Mouse (Mus musculus) olfactory bulb, adult 2 months (tissue): ENCODE results near the gene Abcc4. TPM values are rescaled to one million over a fixed set of nuclear protein-coding genes. Genes with fewer than 3 reads are reported as not detected.

Experiments used
- H3K27ac ChIP-seq: fragments of 200-500 bp; 2 replicates; pipeline ENCODE4 v1.5.1; 2012; ENCODE audit warnings: low read depth, low read length; ENCODE audit not compliant: insufficient read depth
- H3K4me1 ChIP-seq: fragments of 200-500 bp; 2 replicates; pipeline ENCODE4 v1.6.1; 2012; ENCODE audit warnings: low read length; ENCODE audit not compliant: control insufficient read depth, insufficient read depth
- H3K4me3 ChIP-seq: fragments of 200-500 bp; 2 replicates; pipeline ENCODE4 v1.5.1; 2012; ENCODE audit warnings: mild to moderate bottlenecking, low read depth, low read length, moderate library complexity; ENCODE audit not compliant: insufficient read depth
- CTCF ChIP-seq: fragments of 200-500 bp; IDR thresholded peaks from 2 replicates; pipeline ENCODE4 v1.5.1; 2012; ENCODE audit warnings: low read depth, mild to moderate bottlenecking, low read length, moderate library complexity; ENCODE audit not compliant: insufficient read depth
- POLR2A ChIP-seq: fragments of 200-500 bp; IDR thresholded peaks from 2 replicates; pipeline ENCODE4 v1.6.1; 2012; ENCODE audit warnings: mild to moderate bottlenecking, low read depth, low read length, moderate library complexity; ENCODE audit not compliant: insufficient read depth
- WGBS: fragments of 180-500 bp; shearing (Covaris S2); methylation state at CpG from one replicate; pipeline ENCODE4 v1.1.7; 2018; 5-methylcytosine and 5-hydroxymethylcytosine counted together
- polyA plus RNA-seq: library from polyadenylated mRNA; stranded (reverse); fragments of >200 nt; gene quantifications from 2 replicates; pipeline ENCODE4 v1.2.4, GENCODE M21; 2012; ENCODE audit warnings: low replicate concordance; ENCODE audit not compliant: missing spikeins, insufficient read depth, insufficient read length

Abcc4 gene
- polyA plus RNA-seq, 1 experiment = not detected

DNA sequence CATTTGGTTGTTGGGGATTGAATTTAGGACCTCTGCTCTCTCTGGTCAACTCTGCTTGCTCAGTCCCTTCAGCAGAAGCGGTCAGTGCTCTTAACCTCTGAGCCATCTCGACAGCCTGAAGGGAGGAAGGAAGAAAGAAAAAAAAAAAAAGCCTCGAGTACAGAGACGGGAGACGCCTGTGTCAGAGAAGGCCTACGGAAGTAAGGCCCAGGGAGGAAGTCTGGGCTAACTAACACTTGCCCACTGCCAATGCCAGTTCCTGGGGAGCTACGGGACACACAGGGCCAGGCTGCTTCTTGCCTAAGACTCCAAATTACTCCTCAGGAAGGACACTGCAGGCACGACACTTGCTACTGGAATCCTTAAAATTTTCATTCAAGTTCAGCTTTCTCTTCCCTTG lies 15.1 kb downstream of the Abcc4 start:
- TF ChIP-seq POLR2A = no peak
- TF ChIP-seq CTCF = no peak
- no peak overlapping the region for H3K27ac ChIP-seq
- 73% methylated on average over 8 of the region's 8 CpGs for WGBS

DNA sequence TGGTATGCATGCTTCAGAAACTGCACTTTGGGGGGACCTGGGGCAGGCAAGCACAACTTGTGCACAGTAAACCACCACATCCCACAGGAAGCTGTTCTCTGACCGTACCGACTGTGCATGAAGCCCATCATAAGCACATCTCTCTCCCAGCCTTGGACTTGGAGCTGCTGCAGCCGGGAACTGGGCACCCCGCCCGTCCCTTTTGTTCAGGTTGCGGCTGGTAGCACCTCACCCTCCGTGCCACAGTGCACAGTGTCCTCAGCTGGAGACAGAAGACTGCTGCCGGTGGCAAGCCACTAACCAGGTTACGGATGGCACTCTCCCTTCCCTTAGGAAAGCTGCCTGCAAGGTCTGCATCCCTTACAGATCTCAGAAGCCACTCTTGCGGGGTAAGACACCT lies 15.7 kb downstream of the Abcc4 start:
- WGBS = 71% methylated on average over 10 of the region's 10 CpGs
- TF ChIP-seq CTCF = no peak
- TF ChIP-seq POLR2A = no peak
- Histone ChIP-seq H3K27ac (no peak overlapping the region), H3K4me3 (no peak overlapping the region), H3K4me1 (0 out of 2 replicates have a peak, but pooled peaks cover 3% of the 10 kb centered on the region)

More for the DNA sequence above, 15.1 kb downstream of the Abcc4 start:
- Histone ChIP-seq H3K4me3 (no peak overlapping the region), H3K4me1 (0 out of 2 replicates have a peak, but pooled peaks cover 3% of the 10 kb centered on the region)

DNA sequence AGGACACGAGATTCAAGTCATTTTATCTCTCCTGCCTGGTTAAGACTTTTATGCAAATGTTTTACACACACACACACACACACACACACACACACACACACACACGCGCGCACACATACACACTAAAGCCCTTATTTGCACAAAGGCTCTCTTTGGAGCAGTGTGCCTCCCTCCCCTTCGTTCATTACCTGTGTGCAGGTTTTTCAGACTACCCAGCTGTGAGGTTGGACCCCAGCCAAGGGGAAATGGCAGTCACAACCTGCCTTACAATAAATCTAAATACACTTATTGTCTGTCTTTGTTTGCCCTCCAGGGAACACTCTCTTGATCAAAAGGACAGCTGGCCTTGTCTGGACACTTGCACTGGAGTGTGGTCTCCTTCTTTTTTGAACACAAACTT lies 17.4 kb downstream of the Abcc4 start:
- TF ChIP-seq CTCF = no peak
- no peak for TF ChIP-seq POLR2A
- WGBS = 79% methylated on average over 5 of the region's 5 CpGs
- Histone ChIP-seq H3K4me3 (no peak overlapping the region), H3K4me1 (0 out of 2 replicates have a peak, but pooled peaks cover 3% of the 10 kb centered on the region), H3K27ac (no peak overlapping the region)

DNA sequence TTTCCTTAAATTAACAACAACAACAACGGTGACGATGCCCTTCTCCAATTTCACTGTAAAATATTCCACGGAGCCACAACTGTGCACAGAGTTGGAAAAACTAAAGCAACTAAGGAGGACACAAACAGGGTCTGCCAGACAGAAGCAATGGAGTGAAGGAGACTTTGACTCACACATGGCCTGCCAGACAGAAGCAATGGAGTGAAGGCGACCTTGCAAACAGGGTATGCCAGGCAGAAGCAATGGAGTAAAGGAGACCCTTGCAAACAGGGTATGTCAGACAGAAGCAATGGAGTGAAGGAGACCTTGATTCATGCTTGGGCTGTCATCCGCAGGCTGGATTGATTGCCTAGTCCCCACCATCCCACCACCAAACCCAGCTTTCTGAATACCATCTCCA lies 19.2 kb downstream of the Abcc4 start:
- TF ChIP-seq POLR2A = no peak
- TF ChIP-seq CTCF = no peak
- WGBS = 62% methylated on average over 5 of the region's 5 CpGs
- no peak overlapping the region for H3K27ac ChIP-seq
- H3K4me3 ChIP-seq = no peak overlapping the region
- 0 out of 2 replicates have a peak, but pooled peaks cover 3% of the 10 kb centered on the region for H3K4me1 ChIP-seq

DNA sequence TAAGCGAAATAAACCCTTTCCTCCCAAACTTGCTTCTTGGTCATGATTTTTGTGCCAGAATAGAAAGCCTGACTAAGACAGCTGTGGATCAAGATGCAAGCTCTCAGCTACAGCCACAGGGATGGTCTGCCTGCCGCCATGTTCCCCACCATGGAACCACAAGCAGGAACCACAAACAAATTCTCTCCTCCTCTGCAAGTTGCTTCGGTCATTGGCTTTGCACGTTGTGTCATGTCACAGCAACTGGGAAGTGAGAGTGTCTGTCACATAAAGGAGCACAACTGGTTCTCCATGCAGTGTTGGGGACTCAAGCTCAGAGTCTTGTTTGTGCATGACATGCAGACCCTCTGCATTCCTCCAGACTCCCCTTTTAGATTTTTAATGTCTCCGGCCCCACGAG lies 20.4 kb downstream of the Abcc4 start:
- no peak overlapping the region for H3K27ac ChIP-seq
- H3K4me3 ChIP-seq = no peak overlapping the region
- 93% methylated on average over 6 of the region's 6 CpGs for WGBS
- H3K4me1 ChIP-seq = 0 out of 2 replicates have a peak, but pooled peaks cover 3% of the 10 kb centered on the region
- TF ChIP-seq CTCF = no peak

DNA sequence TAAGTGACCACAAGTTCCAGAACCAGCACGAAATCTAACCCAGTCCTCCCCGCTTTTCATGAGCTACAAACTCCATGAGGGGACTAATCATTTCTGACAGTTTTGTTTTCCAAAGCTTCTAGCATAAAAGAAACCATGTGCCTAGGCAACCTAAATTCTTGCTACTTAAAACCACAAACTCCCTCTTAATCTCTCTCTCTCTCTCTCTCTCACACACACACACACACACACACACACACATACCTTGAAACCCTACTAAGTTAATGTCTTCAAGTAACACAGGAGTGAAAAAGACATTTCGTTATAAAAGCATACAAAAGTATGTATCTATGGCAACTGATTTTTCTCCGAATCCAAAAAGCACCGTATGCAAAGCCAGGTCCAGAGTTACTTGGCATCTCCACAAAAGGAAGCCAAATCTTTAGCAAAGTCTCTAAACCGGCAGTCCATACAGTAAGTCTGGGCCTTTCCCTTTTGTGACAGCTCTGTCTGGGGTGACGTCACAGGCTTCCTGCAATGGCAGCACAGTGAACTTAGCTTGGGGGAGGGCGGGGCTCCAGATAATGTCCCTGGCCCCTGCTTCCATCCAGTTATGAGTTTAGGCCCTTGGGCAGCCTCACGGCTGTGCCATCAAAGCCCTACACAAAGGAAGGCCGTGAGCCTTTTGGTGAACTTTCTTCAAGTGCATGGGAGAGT lies 23.5 kb downstream of the Abcc4 start:
- no peak overlapping the region for H3K27ac ChIP-seq
- no peaks in the 10 kb centered on the region for H3K4me1 ChIP-seq
- H3K4me3 ChIP-seq = no peak overlapping the region
- TF ChIP-seq CTCF = no peak
- no peak for TF ChIP-seq POLR2A
- 69% methylated on average over 10 of the region's 10 CpGs for WGBS

DNA sequence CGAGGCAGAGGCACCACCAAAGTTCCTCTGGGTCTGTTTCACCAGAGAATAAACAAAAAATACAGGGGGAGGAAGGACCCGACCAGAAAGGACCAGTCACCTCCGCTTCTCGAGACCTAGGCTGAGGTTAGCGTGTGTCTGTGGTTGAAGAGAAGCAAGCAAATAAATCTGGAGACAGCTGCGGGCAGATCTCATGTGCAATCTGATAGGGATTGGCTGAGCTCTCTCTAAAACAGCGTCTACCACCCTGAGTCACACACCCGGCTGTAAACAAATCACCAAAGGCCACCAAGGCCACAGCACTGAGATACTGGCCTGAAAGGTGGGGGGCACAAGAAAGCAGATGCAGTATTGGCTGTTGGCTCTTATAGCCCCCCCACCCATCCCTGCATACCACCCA lies 24.9 kb downstream of the Abcc4 start:
- Histone ChIP-seq H3K27ac (no peak overlapping the region), H3K4me3 (no peak overlapping the region), H3K4me1 (no peaks in the 10 kb centered on the region)
- no peak for TF ChIP-seq CTCF
- TF ChIP-seq POLR2A = no peak
- 87% methylated on average over 8 of the region's 8 CpGs for WGBS

DNA sequence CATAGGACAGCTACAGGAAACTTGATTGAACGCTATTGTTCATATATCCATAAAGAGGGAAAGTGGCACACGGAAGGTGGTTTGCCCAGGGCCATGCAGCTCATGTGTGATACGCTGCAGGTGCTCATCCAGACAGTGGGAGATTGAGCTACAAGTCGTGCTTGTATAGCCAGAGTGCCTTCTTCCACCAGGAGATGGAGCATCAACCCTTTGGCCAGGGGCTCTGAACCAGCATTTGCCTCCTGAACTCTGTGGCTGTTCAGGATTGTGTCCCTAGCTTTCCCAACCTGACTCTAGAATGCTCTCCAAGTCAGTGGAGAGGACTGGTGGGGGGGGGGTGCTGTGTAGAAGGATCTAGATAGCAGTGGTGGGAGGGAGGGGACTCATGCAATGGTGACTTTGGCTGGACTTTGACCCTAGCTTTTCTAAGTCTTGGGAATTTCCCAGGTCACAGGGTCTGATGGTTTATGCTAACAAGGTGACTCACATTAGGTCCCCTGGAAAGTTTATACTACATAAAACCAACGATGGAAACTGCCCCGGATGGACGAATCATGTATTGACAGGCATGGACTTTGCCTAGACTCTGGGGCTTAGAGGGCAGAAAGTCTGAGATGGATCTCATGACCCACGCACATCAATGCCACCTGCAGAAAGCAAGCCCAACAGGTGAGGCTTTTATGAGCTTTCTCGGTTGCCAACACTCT lies 27.6 kb downstream of the Abcc4 start:
- 94% methylated on average over 9 of the region's 9 CpGs for WGBS
- TF ChIP-seq POLR2A (no peak), CTCF (no peak)
- Histone ChIP-seq H3K4me1 (no peaks in the 10 kb centered on the region), H3K4me3 (no peak overlapping the region), H3K27ac (no peak overlapping the region)

DNA sequence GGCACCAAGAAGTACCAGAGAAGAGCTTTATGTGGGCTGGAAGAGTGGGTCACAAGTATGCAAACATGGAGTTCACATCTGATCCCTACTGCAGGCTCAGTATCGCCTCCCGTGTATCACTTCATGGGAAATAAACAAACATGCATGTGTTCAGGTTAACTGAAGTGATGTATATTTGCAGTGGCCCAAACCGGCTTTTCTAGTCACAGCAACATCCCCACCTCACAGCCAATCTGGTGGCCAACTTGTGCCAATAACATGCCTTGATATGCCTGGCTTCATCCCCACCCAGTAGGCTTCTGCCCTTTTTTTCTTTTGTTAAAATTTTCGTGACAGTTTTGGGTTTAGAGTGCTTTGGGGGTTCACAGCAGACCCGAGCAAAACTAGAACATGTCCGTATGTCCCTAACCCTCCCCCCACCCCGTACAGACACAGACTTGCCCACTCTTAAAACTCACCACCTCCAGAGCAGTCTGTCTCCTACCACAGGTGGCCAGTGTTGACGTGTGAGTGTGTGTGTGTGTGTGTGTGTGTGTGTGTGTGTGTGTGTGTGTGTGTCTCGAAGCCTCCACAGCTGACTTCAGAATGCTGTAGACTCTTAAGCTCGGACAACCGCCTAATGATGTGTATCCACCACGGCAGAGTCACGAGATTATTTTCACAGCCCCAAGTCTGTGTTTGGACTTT lies 29.6 kb downstream of the Abcc4 start:
- TF ChIP-seq CTCF (no peak), POLR2A (no peak)
- 88% methylated on average over 13 of the region's 13 CpGs for WGBS

More for the DNA sequence above, 29.6 kb downstream of the Abcc4 start:
- no peaks in the 10 kb centered on the region for H3K4me1 ChIP-seq
- H3K27ac ChIP-seq = no peak overlapping the region
- H3K4me3 ChIP-seq = no peak overlapping the region
